9 mouse cellular contexts compared by ENCODE assay signal in genomic region chr2:58199442-58199841, GRCm38 (mm10). TPM values are rescaled to one million over a fixed set of nuclear protein-coding genes. Genes with fewer than 3 reads are reported as not detected.
DNase-seq lines count a peak whose midpoint lies in the region; ATAC-seq and TF ChIP-seq lines count a peak whose summit lies in the region.
"Had no signal": no experiment of that assay in that cellular context is flagged by ENCODE, and none has a peak within 500 bp of the region (broad histone marks: within the 10 kb centered on the region; RNA-seq: fewer than 3 reads in every experiment).

No protein-coding gene starts in this region.

- no peak overlapping the region for H3K4me2 ChIP-seq in CH12.LX (ENCODE audit: insufficient read depth, low read depth, poor library complexity, severe bottlenecking)

- ATAC-seq in megakaryocyte-erythroid progenitor cell, adult 5-6 weeks (replicated peaks; ENCODE audit: low FRiP score, low TSS enrichment, poor library complexity, severe bottlenecking) = no peak

- H3K79me2 ChIP-seq in CH12.LX (replicated peaks; ENCODE audit: control insufficient read depth, extremely low read depth, insufficient read depth, poor library complexity, severe bottlenecking) = no peaks in the 10 kb centered on the region

- peak; percentile 57 for DNase-seq in CH12.LX (ENCODE audit: extremely low read depth)
- DNase-seq in adrenal gland, adult (ENCODE audit: inconsistent age in 2 of 2, low spot score in 1 of 2) = peak; percentile 65 to 85
- peak; percentile 73 for DNase-seq in embryo, embryonic 11 days
- peak; percentile 31 to 57 for DNase-seq in heart, postnatal 36 days
- DNase-seq in layer of hippocampus, adult 18-20 months (ENCODE audit: low spot score in 2 of 2) = peak; percentile 64 to 87
- DNase-seq in lung, postnatal 14 days = peak; percentile 62
- DNase-seq in retina, postnatal 7 days (ENCODE audit: low read depth, low spot score) = peak; percentile 16

- H3K9ac ChIP-seq in CH12.LX (ENCODE audit: insufficient read depth, low read depth) = no peak overlapping the region

- intact Hi-C loops in heart, postnatal 36 days (cut with DNase I) = loop anchor here (10.0 kb wide), 1 partner anchor 365 kb away; the partner anchor contains the start of genes Acvr1 and Upp2

- TF ChIP-seq RAD21 in CH12.LX (IDR thresholded peaks at IDR 0.05; ENCODE audit: low read depth, low read length) = peak; percentile 97

- TF ChIP-seq POLR2A in CH12.LX (IDR thresholded peaks at IDR 0.05; ENCODE audit: low read depth, low read length) = no peak

- H3K4me1 ChIP-seq in CH12.LX (ENCODE audit: control insufficient read depth in 1 of 2, insufficient read depth in 2 of 2) = peaks cover 2 to 23% of the 10 kb centered on the region in 2 experiments

- in situ Hi-C loops in CH12.LX (cut with MboI; ENCODE audit: low pct_ligation_motif_present, low pct_unique_long_range_greater_than_20kb, low sequenced_read_pairs) = loop anchor here (25.0 kb wide), 2 partner anchors 88 to 263 kb away; partner anchors contain the start of gene Gm17409

- H3K27ac ChIP-seq in CH12.LX (ENCODE audit: insufficient read depth, low read depth) = no peak overlapping the region

- TF ChIP-seq CTCF in CH12.LX (conservative IDR thresholded peaks at IDR 0.05 in 1 of 2, IDR thresholded peaks at IDR 0.05 in 1 of 2; ENCODE audit: low read depth in 2 of 2, low read length in 2 of 2) = peak; percentile 34 to 93; a peak in 3 of 4 replicates

- H3K4me3 ChIP-seq in CH12.LX (replicated peaks in 1 of 3; ENCODE audit: low read depth in 2 of 3, low read length in 2 of 3, poor library complexity in 1 of 3) = no peak overlapping the region
- H3K4me3 ChIP-seq: erythroblast, embryonic 14.5 days had no signal

- H3K9me3 ChIP-seq in CH12.LX (replicated peaks; ENCODE audit: low read length) = no peaks in the 10 kb centered on the region

- no peaks in the 10 kb centered on the region for H3K27me3 ChIP-seq in CH12.LX (replicated peaks)

- H3K36me3 ChIP-seq in CH12.LX (replicated peaks in 1 of 2; ENCODE audit: control insufficient read depth in 1 of 2, insufficient read depth in 1 of 2, low read length in 1 of 2) = no peaks in the 10 kb centered on the region

- dilution Hi-C loops in CH12.LX (cut with MboI; ENCODE audit: extremely low pct_ligation_motif_present, extremely low pct_unique_long_range_greater_than_20kb, low sequenced_read_pairs) = no loop called here

- no peak for TF ChIP-seq EP300 in CH12.LX (IDR thresholded peaks at IDR 0.05; ENCODE audit: low read length)

TF ChIP-seq in CH12.LX, 34 proteins besides CTCF, POLR2A, EP300 and RAD21:
- TF ChIP-seq ZMIZ1 (IDR thresholded peaks at IDR 0.05; ENCODE audit: low read depth, low read length) (no peak), RCOR1 (conservative IDR thresholded peaks at IDR 0.05; ENCODE audit: low read depth, low read length) (no peak), E2F4 (IDR thresholded peaks at IDR 0.05; ENCODE audit: insufficient replicate concordance, low read depth, low read length) (no peak), TCF12 (IDR thresholded peaks at IDR 0.05; ENCODE audit: low read depth, low read length) (no peak), HCFC1 (IDR thresholded peaks at IDR 0.05; ENCODE audit: low read depth, low read length) (no peak), IRF4 (IDR thresholded peaks at IDR 0.05; ENCODE audit: low read depth, low read length) (no peak), ZNF384 (IDR thresholded peaks at IDR 0.05; ENCODE audit: low read depth, low read length) (no peak), USF2 (conservative IDR thresholded peaks at IDR 0.05; ENCODE audit: low read depth, low read length) (no peak), MAX (IDR thresholded peaks at IDR 0.05; ENCODE audit: low read length) (no peak), CHD2 (IDR thresholded peaks at IDR 0.05; ENCODE audit: low read length) (no peak), SIN3A (IDR thresholded peaks at IDR 0.05; ENCODE audit: low read length) (0 out of 2 replicates have a peak, but pooled peaks have one; percentile 42), GABPA (IDR thresholded peaks at IDR 0.05; ENCODE audit: insufficient replicate concordance, low read depth, low read length) (no peak), SMC3 (IDR thresholded peaks at IDR 0.05; ENCODE audit: low read depth, low read length) (peak; percentile 91), MEF2A (IDR thresholded peaks at IDR 0.05; ENCODE audit: borderline replicate concordance, low read depth, low read length) (no peak), KAT2A (IDR thresholded peaks at IDR 0.05; ENCODE audit: insufficient replicate concordance, low read length) (no peak), POLR2AphosphoS2 (IDR thresholded peaks at IDR 0.05; ENCODE audit: low read depth, low read length) (no peak), ZC3H11A (IDR thresholded peaks at IDR 0.05; ENCODE audit: low read depth, low read length) (peak; percentile 75), MXI1 (IDR thresholded peaks at IDR 0.05; ENCODE audit: low read depth, low read length) (no peak), NELFE (IDR thresholded peaks at IDR 0.05; ENCODE audit: low read depth, low read length) (0 out of 2 replicates have a peak, but pooled peaks have one; percentile 18), CHD1 (IDR thresholded peaks at IDR 0.05; ENCODE audit: low read depth, low read length) (no peak)
TF ChIP-seq in CH12.LX: peak in this region for 4.

RNA-seq across cellular contexts. Expression of gene Cytip, which starts 4.1 kb away (rescaled TPM):
- total RNA-seq in CH12.LX (2012; rRNA removed) (61.3 TPM in 2 replicates), CH12.LX (2014; rRNA removed) (55.9 and 73.4 TPM in 2 replicates)
- polyA plus RNA-seq in CH12.LX (2012; ENCODE audit: insufficient read length, low read depth) = 40.2 and 43.1 TPM in 2 replicates
- 1 to 10 TPM; 1.2 to 1.4 TPM for total RNA-seq in heart, postnatal 36 days (2021)
- total RNA-seq in layer of hippocampus, adult 18-20 months (2021) = not detected
- 3.9 and 8.5 TPM in 2 replicates for total RNA-seq in megakaryocyte-erythroid progenitor cell, adult 5-6 weeks (2014; fragmentation: Nextera tagmentation)
- total RNA-seq in megakaryocyte-erythroid progenitor cell, adult 5-6 weeks (2017) = 6.6 and 13.2 TPM in 2 replicates
- polyA plus RNA-seq: erythroblast, embryonic 14.5 days had no signal

Comparison
In these comparisons a context has a peak if more than half of its experiments do, and no peak if none do; other contexts are left out.
1. DNase-seq: peak in every context shown above with its lines; median percentile 76 in layer of hippocampus, adult 18-20 months; 75 in adrenal gland, adult; 73 in embryo, embryonic 11 days; 62 in lung, postnatal 14 days; 57 in CH12.LX; 44 in heart, postnatal 36 days; 16 in retina, postnatal 7 days.